Mouse (Mus musculus) midbrain, embryonic 11.5 days (tissue): ENCODE measurements at regions not wholly inside any gene's neighbourhood (a gene's known extent, or its start where the extent isn't known, plus 50 kb on each side); places are given as distances from the start of the nearest gene placed in this dataset.
"Not testable (repeated sequence)": the region's sequence is repeated elsewhere in the genome, so short reads cannot be mapped to it uniquely, and the experiment has no call there.

ENCODE experiments used
- ATAC-seq: fragments of 200-750 bp; cut with Nextera tagmentation; 2 replicates; pipeline ENCODE4 v1.8.0; 2017; ENCODE audit warnings: moderate TSS enrichment, moderate library complexity; ENCODE audit not compliant: low FRiP score
- DNase-seq: peaks from one replicate; pipeline ENCODE4 v3.0.0; 2015; ENCODE audit warnings: low spot score; ENCODE audit errors: missing footprints
- H3K27ac ChIP-seq: fragments of 300-500 bp; sonication (generic); 2 replicates; pipeline ENCODE4 v1.5.1; 2014; ENCODE audit warnings: low read depth, low read length
- H3K27me3 ChIP-seq: fragments of 300-500 bp; sonication (generic); 2 replicates; pipeline ENCODE4 v1.6.1; 2014; ENCODE audit warnings: mild to moderate bottlenecking, low read length, moderate library complexity, mixed read lengths; ENCODE audit not compliant: control insufficient read depth, insufficient read depth
- H3K36me3 ChIP-seq: fragments of 300-500 bp; sonication (generic); 2 replicates; pipeline ENCODE4 v1.6.1; 2014; ENCODE audit warnings: mild to moderate bottlenecking, low read length, moderate library complexity, mixed read lengths; ENCODE audit not compliant: control insufficient read depth, insufficient read depth
- H3K4me1 ChIP-seq: fragments of 300-500 bp; sonication (generic); 2 replicates; pipeline ENCODE4 v1.6.1; 2014; ENCODE audit warnings: low read length; ENCODE audit not compliant: control insufficient read depth, insufficient read depth
- H3K4me2 ChIP-seq: fragments of 300-500 bp; sonication (generic); 2 replicates; pipeline ENCODE4 v1.6.1; 2014; ENCODE audit warnings: mild to moderate bottlenecking, moderate library complexity
- H3K4me3 ChIP-seq: fragments of 300-500 bp; sonication (generic); 2 replicates; pipeline ENCODE4 v1.5.1; 2014; ENCODE audit warnings: low read depth, low read length
- H3K9ac ChIP-seq: fragments of 300-500 bp; sonication (generic); 2 replicates; pipeline ENCODE4 v1.6.1; 2014; ENCODE audit warnings: low read length
- H3K9me3 ChIP-seq: fragments of 300-500 bp; sonication (generic); 2 replicates; pipeline ENCODE4 v1.6.1; 2016; ENCODE audit warnings: low read length; ENCODE audit not compliant: control insufficient read depth
- WGBS: fragments of 180-500 bp; shearing (Covaris S2); extraction: QIAGEN DNeasy Blood & Tissue Kit; methylation state at CpG from one replicate; pipeline ENCODE4 v1.1.7; 2014; 5-methylcytosine and 5-hydroxymethylcytosine counted together

- not testable (repeated sequence) for H3K36me3 ChIP-seq, H3K9me3 ChIP-seq, H3K4me2 ChIP-seq, H3K4me1 ChIP-seq, H3K27me3 ChIP-seq, H3K9ac ChIP-seq, ATAC-seq, DNase-seq, H3K4me3 ChIP-seq, H3K27ac ChIP-seq
- WGBS: 83% methylated on average over 1 of the region's 1 CpGs
Observed at GRCm38 (mm10) chr12:69509180-69509579, 73.6 kb downstream of the Vcpkmt start.

- H3K27me3 ChIP-seq: no peaks in the 10 kb centered on the region
- no peak overlapping the region for H3K9ac ChIP-seq
- WGBS: 88% methylated on average over 6 of the region's 6 CpGs
- no peaks in the 10 kb centered on the region for H3K9me3 ChIP-seq
- ATAC-seq (no peak), DNase-seq (peak; percentile 56)
- H3K4me3 ChIP-seq: no peak overlapping the region
- no peak overlapping the region for H3K4me2 ChIP-seq
- H3K36me3 ChIP-seq: no peaks in the 10 kb centered on the region
- H3K4me1 ChIP-seq: no peaks in the 10 kb centered on the region
- H3K27ac ChIP-seq: no peak overlapping the region
Observed at GRCm38 (mm10) chr12:69507906-69508305, 74.9 kb downstream of the Vcpkmt start.

GRCm38 (mm10) chr12:69507333-69507732 lies 75.5 kb downstream of the Vcpkmt start:
- Histone ChIP-seq H3K9ac (no peak overlapping the region), H3K4me2 (no peak overlapping the region), H3K36me3 (no peaks in the 10 kb centered on the region), H3K4me1 (peaks cover 4% of the 10 kb centered on the region), H3K4me3 (no peak overlapping the region), H3K9me3 (no peaks in the 10 kb centered on the region), H3K27me3 (no peaks in the 10 kb centered on the region), H3K27ac (no peak overlapping the region)
- WGBS: 85% methylated on average over 3 of the region's 3 CpGs
- ATAC-seq (no peak), DNase-seq (peak; percentile 44)

- no peak overlapping the region for H3K4me2 ChIP-seq
- H3K9ac ChIP-seq: no peak overlapping the region
- H3K4me1 ChIP-seq: peaks cover 7% of the 10 kb centered on the region
- H3K36me3 ChIP-seq: no peaks in the 10 kb centered on the region
- H3K4me3 ChIP-seq: no peak overlapping the region
- H3K27ac ChIP-seq: no peak overlapping the region
- WGBS: 84% methylated on average over 6 of the region's 6 CpGs
- H3K27me3 ChIP-seq: no peaks in the 10 kb centered on the region
- no peaks in the 10 kb centered on the region for H3K9me3 ChIP-seq
- DNase-seq (no peak), ATAC-seq (no peak)
Observed at GRCm38 (mm10) chr12:69502706-69503070, 80.1 kb downstream of the Vcpkmt start.

GRCm38 (mm10) chr12:69501783-69502705 lies 80.8 kb downstream of the Vcpkmt start:
- ATAC-seq (peak; percentile 84), DNase-seq (peak; percentile 92)
- no peak overlapping the region; the same call in 1 of the 2 replicates for H3K4me2 ChIP-seq
- H3K9me3 ChIP-seq: no peaks in the 10 kb centered on the region
- peak overlapping the region; percentile 15; the same call in 1 of the 2 replicates for H3K27ac ChIP-seq
- H3K36me3 ChIP-seq: no peaks in the 10 kb centered on the region
- peak overlapping the region; percentile 32 for H3K9ac ChIP-seq
- WGBS: 39% methylated on average over 20 of the region's 20 CpGs
- H3K4me1 ChIP-seq: peaks cover 7% of the 10 kb centered on the region
- no peaks in the 10 kb centered on the region for H3K27me3 ChIP-seq
- H3K4me3 ChIP-seq: no peak overlapping the region

DNA sequence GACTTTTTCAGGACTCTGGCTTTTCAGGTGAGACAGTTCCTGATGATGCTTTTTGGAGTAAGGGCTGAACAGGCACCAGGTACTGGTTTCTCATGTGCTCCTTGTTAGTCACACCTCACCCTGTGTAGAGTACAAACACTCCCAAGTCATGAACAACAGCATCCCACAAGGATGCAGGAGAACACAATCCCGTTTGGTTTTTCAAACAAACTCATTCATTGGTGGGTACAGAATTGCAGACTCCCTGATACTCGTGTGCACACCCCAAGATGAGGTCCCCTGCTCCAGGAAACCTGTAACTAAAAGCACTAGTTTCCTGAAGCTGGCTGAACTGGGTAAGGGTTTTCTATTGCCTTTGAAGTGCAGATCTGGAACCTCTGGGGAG lies 81.5 kb downstream of the Vcpkmt start:
- Histone ChIP-seq H3K27me3 (no peaks in the 10 kb centered on the region), H3K9me3 (no peaks in the 10 kb centered on the region), H3K4me1 (peaks cover 7% of the 10 kb centered on the region), H3K27ac (no peak overlapping the region), H3K4me2 (no peak overlapping the region), H3K4me3 (no peak overlapping the region), H3K9ac (no peak overlapping the region), H3K36me3 (no peaks in the 10 kb centered on the region)
- DNase-seq (peak; percentile 77), ATAC-seq (no peak)
- WGBS: 45% methylated on average over 2 of the region's 2 CpGs

GRCm38 (mm10) chr12:69500600-69501345 lies 82.1 kb downstream of the Vcpkmt start:
- Histone ChIP-seq H3K27ac (no peak overlapping the region), H3K4me3 (no peak overlapping the region), H3K4me1 (peaks cover 7% of the 10 kb centered on the region), H3K9ac (no peak overlapping the region), H3K36me3 (no peaks in the 10 kb centered on the region), H3K27me3 (no peaks in the 10 kb centered on the region), H3K9me3 (no peaks in the 10 kb centered on the region), H3K4me2 (no peak overlapping the region)
- ATAC-seq (no peak), DNase-seq (peak; percentile 81)
- 78% methylated on average over 15 of the region's 15 CpGs for WGBS

GRCm38 (mm10) chr12:69497121-69497520 lies 85.7 kb downstream of the Vcpkmt start:
- H3K4me3 ChIP-seq: no peak overlapping the region
- DNase-seq (peak; percentile 76), ATAC-seq (no peak)
- no peaks in the 10 kb centered on the region for H3K9me3 ChIP-seq
- peaks cover 1% of the 10 kb centered on the region; the same call in 1 of the 2 replicates for H3K4me1 ChIP-seq
- no peaks in the 10 kb centered on the region for H3K27me3 ChIP-seq
- 83% methylated on average over 7 of the region's 7 CpGs for WGBS
- no peaks in the 10 kb centered on the region for H3K36me3 ChIP-seq
- no peak overlapping the region for H3K9ac ChIP-seq
- no peak overlapping the region for H3K27ac ChIP-seq
- no peak overlapping the region for H3K4me2 ChIP-seq

GRCm38 (mm10) chr12:69496341-69496904 lies 86.4 kb downstream of the Vcpkmt start:
- H3K4me1 ChIP-seq: no peaks in the 10 kb centered on the region; the same call in 1 of the 2 replicates
- no peaks in the 10 kb centered on the region for H3K27me3 ChIP-seq
- DNase-seq (peak; percentile 39), ATAC-seq (no peak)
- H3K27ac ChIP-seq: no peak overlapping the region
- no peaks in the 10 kb centered on the region for H3K9me3 ChIP-seq
- no peak overlapping the region for H3K4me2 ChIP-seq
- 82% methylated on average over 6 of the region's 6 CpGs for WGBS
- H3K4me3 ChIP-seq: no peak overlapping the region
- H3K36me3 ChIP-seq: no peaks in the 10 kb centered on the region
- no peak overlapping the region for H3K9ac ChIP-seq
